Mouse (Mus musculus) liver, embryonic 14.5 days (tissue): Measurements from ENCODE around the gene Zcchc10. TPM values are rescaled to one million over a fixed set of nuclear protein-coding genes. Genes with fewer than 3 reads are reported as not detected.
"Not testable (repeated sequence)": the region's sequence is repeated elsewhere in the genome, so short reads cannot be mapped to it uniquely, and the experiment has no call there.

Experiments
- ATAC-seq: fragments of 200-750 bp; cut with Nextera tagmentation; 2 replicates; pipeline ENCODE4 v1.8.0; 2017; ENCODE audit warnings: moderate number of reproducible peaks, mild to moderate bottlenecking, moderate library complexity; ENCODE audit not compliant: insufficient read depth
- DNase-seq, 3 experiments: peaks; one replicate each; pipeline ENCODE4 v3.0.0-alpha.2; 2012 to 2013; ENCODE audit warnings: low read depth in 3 of 3, low spot score in 3 of 3
- H3K27ac ChIP-seq: fragments of 300-500 bp; sonication (generic); 2 replicates; pipeline ENCODE4 v1.5.1; 2014; ENCODE audit warnings: moderate library complexity, mild to moderate bottlenecking, control low read depth, inconsistent platforms
- H3K27me3 ChIP-seq: fragments of 300-500 bp; sonication (generic); 2 replicates; pipeline ENCODE4 v1.6.1; 2014; ENCODE audit warnings: mild to moderate bottlenecking, low read length, moderate library complexity; ENCODE audit not compliant: control insufficient read depth, insufficient read depth
- H3K36me3 ChIP-seq: fragments of 300-500 bp; sonication (generic); replicated peaks from 2 replicates; pipeline ENCODE4 v1.6.1; 2014; ENCODE audit warnings: low read depth; ENCODE audit not compliant: control insufficient read depth, insufficient read depth
- H3K4me1 ChIP-seq, 2 experiments: fragments of 200-500 bp in 1 of 2; fragments of 300-500 bp in 1 of 2; sonication (generic) in 1 of 2; replicated peaks; 2 replicates each; pipeline ENCODE4 v1.6.1; 2012 to 2014; ENCODE audit warnings: antibody characterized with exemption in 1 of 2, inconsistent platforms in 1 of 2, low read length in 1 of 2; ENCODE audit not compliant: control insufficient read depth in 2 of 2, insufficient read depth in 2 of 2
- H3K4me2 ChIP-seq: fragments of 300-500 bp; sonication (generic); 2 replicates; pipeline ENCODE4 v1.6.1; 2014; ENCODE audit warnings: low read depth, mild to moderate bottlenecking, control low read depth, moderate library complexity
- H3K4me3 ChIP-seq, 2 experiments: fragments of 200-500 bp in 1 of 2; fragments of 300-500 bp in 1 of 2; sonication (generic) in 1 of 2; 2 replicates each; pipeline ENCODE4 v1.5.1; 2012 to 2014; ENCODE audit warnings: low read depth in 2 of 2, low read length in 2 of 2, mild to moderate bottlenecking in 2 of 2, control low read depth in 1 of 2, inconsistent platforms in 1 of 2, moderate library complexity in 1 of 2; ENCODE audit not compliant: insufficient read depth in 1 of 2
- H3K9ac ChIP-seq: fragments of 300-500 bp; sonication (generic); replicated peaks from 2 replicates; pipeline ENCODE4 v1.6.1; 2014; ENCODE audit warnings: mild to moderate bottlenecking, control low read depth, moderate library complexity
- H3K9me3 ChIP-seq: fragments of 300-500 bp; sonication (generic); 2 replicates; pipeline ENCODE4 v1.6.1; 2016; ENCODE audit warnings: low read length, mixed read lengths; ENCODE audit not compliant: control insufficient read depth
- CTCF ChIP-seq: IDR thresholded peaks from 2 replicates; pipeline ENCODE4 v1.5.1; 2016; ENCODE audit warnings: antibody characterized with exemption, low read depth, control low read depth
- EP300 ChIP-seq: IDR thresholded peaks from 2 replicates; pipeline ENCODE4 v1.6.1; 2016; ENCODE audit warnings: antibody characterized with exemption, low read depth
- WGBS: fragments of 180-500 bp; shearing (Covaris S2); extraction: QIAGEN DNeasy Blood & Tissue Kit; methylation state at CpG from one replicate; pipeline ENCODE4 v1.1.7; 2014; ENCODE audit not compliant: insufficient replicate concordance; 5-methylcytosine and 5-hydroxymethylcytosine counted together
- polyA plus RNA-seq, 2 experiments: library from polyadenylated mRNA; depleted of rRNA in 1 of 2; stranded (reverse) in 1 of 2; unstranded in 1 of 2; fragments of >200 nt; fragmentation: Nextera tagmentation in 1 of 2; extraction: Ambion mirVana in 1 of 2; gene quantifications; 2 replicates each; pipeline versions ENCODE4 v1.2.1 to v1.2.3; 2012 to 2014

The Zcchc10 gene
- polyA plus RNA-seq, 2 experiments: 7.6 to 10.7 TPM

DNA sequence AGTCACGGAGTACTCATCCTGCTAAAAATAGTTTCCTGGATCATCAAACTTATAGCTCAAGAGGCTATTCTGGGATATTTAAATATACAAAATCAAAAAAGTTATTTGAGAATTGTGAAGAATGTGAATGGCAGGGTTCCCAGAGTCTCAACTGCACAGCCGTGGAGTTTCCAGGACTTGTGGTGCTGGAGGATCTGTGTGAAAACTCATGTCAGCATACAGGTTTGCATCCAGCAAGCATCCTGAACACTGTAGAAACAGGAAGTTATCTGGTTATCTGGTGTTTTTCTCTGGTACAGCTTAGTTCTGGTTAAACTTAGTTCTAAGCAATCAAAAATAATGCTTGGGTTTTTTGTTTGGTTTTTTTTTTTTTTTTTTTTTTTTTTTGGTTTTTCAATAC is 17.5 kb upstream of the Zcchc10 start:
- H3K4me3 ChIP-seq: no peak overlapping the region
- no peak for ATAC-seq
- no peak for DNase-seq
- peaks cover 0 to 8% of the 10 kb centered on the region in 2 experiments; a peak in 1 of 4 replicates for H3K4me1 ChIP-seq
- H3K27me3 ChIP-seq: no peaks in the 10 kb centered on the region
- no peak overlapping the region for H3K4me2 ChIP-seq
- no peak overlapping the region for H3K9ac ChIP-seq
- no peaks in the 10 kb centered on the region for H3K9me3 ChIP-seq
- no peak overlapping the region for H3K27ac ChIP-seq
- WGBS: 47% methylated on average over 2 of the region's 2 CpGs
- TF ChIP-seq EP300: no peak
- no peak for TF ChIP-seq CTCF
- no peaks in the 10 kb centered on the region for H3K36me3 ChIP-seq

DNA sequence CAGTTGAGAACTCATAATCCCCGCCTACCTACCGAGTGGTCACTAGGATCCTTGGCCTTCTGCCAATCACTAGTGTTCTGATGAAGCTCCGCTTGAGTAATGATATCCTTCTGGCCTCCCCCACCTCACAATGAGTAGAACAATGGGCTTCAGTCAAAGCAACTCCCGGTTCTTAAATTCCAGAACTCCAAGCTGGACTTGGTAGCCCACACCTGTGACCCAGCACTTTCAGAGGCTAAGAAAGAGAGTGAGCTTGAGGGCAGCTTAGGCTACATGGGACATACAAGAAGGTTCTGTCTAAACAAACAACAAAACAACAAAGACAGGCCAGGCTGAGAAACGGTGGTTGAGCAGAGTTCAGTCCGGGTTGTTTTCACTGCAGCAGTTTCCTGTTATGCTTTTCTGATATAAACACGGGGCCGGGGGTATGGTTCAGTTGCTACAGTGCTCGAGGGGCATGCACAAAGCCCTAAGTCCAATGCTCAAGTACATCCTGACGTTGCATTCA is 16.9 kb upstream of the Zcchc10 start:
- DNase-seq: no peak
- no peak overlapping the region for H3K4me3 ChIP-seq

DNA sequence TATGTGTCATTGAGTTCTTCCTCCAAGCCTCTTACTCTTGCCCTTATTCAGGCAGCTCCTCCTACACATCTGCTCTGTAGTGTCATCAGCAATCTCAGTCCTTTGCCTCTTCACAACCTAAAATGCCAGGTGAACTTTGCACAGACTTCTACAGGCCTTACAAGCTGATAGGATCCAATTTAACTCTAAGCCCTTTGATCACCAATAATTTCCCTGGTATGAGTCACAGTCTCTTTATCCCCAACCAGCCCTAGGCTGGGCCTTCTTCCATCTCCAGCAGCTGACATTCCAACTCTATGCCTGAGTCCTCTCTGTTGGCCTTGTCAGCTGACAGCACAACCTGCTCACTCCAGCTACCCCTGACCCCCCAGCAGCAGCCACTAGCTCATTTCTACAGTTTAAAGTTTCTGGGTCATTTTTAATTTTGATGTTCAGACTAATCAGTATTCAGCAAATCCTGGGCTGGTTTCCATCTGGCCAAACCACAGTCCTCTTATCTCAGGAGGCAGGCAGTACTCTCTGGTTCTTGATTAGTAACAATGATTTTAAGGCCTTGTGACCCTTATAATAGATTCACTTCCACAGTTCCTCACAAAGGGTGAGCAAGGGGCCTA is 16.1 kb upstream of the Zcchc10 start:
- H3K4me1 ChIP-seq: peaks cover 0 to 8% of the 10 kb centered on the region in 2 experiments; a peak in 1 of 4 replicates
- H3K27ac ChIP-seq: no peak overlapping the region
- H3K4me3 ChIP-seq: no peak overlapping the region
- no peaks in the 10 kb centered on the region for H3K9me3 ChIP-seq
- ATAC-seq (no peak), DNase-seq (no peak)
- H3K4me2 ChIP-seq: no peak overlapping the region
- H3K27me3 ChIP-seq: no peaks in the 10 kb centered on the region
- H3K9ac ChIP-seq: no peak overlapping the region
- no peaks in the 10 kb centered on the region for H3K36me3 ChIP-seq
- TF ChIP-seq EP300 (0 out of 2 replicates have a peak, but pooled peaks have one; percentile 16), CTCF (no peak)

More for the DNA sequence above, 16.9 kb upstream of the Zcchc10 start:
- TF ChIP-seq EP300: no peak
- Histone ChIP-seq H3K9me3 (no peaks in the 10 kb centered on the region), H3K27ac (no peak overlapping the region), H3K4me2 (no peak overlapping the region), H3K36me3 (no peaks in the 10 kb centered on the region), H3K9ac (no peak overlapping the region), H3K27me3 (no peaks in the 10 kb centered on the region), H3K4me1 (peaks cover 0 to 8% of the 10 kb centered on the region in 2 experiments; a peak in 1 of 4 replicates)
- ATAC-seq: no peak
- 34% methylated on average over 10 of the region's 10 CpGs for WGBS

DNA sequence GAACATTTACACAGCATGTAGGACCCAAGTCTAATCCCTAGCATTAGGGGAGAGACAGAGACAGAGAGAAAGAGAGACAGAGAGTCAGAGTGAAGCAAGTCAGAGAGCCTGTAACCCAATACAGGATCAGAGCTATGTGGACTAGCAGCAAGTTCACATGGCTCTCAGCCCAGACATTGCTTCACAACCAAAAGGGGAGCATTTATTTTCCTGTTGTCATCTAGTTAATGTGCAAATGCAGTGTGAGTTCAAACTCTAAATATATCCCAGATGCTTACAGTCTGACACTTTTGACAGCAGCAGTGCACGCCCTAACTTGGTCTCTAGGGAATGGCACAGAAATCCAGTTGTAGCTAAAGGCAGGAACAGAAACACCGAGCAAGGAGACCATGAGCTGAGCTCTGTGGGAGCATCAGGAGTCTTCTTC is 15.6 kb upstream of the Zcchc10 start:
- H3K4me3 ChIP-seq: no peak overlapping the region
- H3K36me3 ChIP-seq: no peaks in the 10 kb centered on the region
- TF ChIP-seq EP300 (no peak), CTCF (no peak)
- DNase-seq: no peak
- H3K27ac ChIP-seq: no peak overlapping the region
- no peaks in the 10 kb centered on the region for H3K9me3 ChIP-seq
- 48% methylated on average over 2 of the region's 2 CpGs for WGBS
- no peaks in the 10 kb centered on the region for H3K27me3 ChIP-seq
- peaks cover 0 to 8% of the 10 kb centered on the region in 2 experiments; a peak in 1 of 4 replicates for H3K4me1 ChIP-seq
- no peak for ATAC-seq
- H3K4me2 ChIP-seq: no peak overlapping the region
- H3K9ac ChIP-seq: no peak overlapping the region

DNA sequence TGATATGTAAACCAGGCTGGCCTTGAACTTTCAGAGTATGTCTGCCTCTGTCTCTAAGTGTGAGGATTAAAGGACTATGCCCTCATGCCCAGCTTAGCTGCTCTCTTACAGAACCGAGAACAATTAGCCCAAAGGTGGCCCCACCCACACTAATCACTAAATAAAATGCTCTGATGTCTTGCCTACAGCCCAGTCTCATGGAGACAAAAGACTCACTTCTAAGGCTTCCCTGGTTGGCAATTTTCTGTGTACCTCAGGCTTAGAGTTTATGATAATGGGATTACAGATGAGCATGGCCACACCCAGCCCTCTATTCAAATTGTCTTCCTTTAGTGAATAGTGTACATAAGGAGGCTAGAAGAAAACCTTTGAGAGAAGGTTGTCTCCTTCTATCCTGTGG is 13.1 kb upstream of the Zcchc10 start:
- TF ChIP-seq EP300 (no peak), CTCF (no peak)
- DNase-seq: no peak
- 43% methylated on average over 1 of the region's 1 CpGs for WGBS
- ATAC-seq: no peak
- Histone ChIP-seq H3K4me2 (no peak overlapping the region), H3K36me3 (no peaks in the 10 kb centered on the region), H3K27ac (no peak overlapping the region), H3K9me3 (no peaks in the 10 kb centered on the region), H3K9ac (no peak overlapping the region), H3K4me1 (peaks cover 0 to 11% of the 10 kb centered on the region in 2 experiments; a peak in 2 of 4 replicates), H3K4me3 (no peak overlapping the region), H3K27me3 (no peaks in the 10 kb centered on the region)

DNA sequence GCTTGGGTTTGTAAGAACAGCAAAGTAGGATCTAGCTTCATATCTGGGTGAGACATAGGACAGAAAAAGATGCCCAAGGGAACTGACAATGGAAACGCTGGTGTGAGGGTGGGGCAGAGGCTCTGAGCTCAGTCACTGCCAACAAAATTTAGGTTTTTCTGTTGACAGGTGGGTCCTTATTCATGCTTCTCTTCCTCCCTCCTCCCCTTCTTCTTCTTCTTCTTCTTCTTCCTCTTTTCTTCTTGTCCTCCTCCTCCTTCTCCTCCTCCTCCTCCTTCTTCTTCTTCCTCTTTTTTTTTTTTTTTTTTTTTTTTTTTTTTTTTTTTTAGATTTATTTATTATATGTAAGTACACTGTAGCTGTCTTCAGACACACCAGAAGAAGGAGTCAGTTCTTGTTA is 11.7 kb upstream of the Zcchc10 start:
- 27% methylated on average over 1 of the region's 1 CpGs for WGBS
- H3K4me1 ChIP-seq, DNase-seq, H3K27ac ChIP-seq, H3K9ac ChIP-seq, H3K27me3 ChIP-seq, H3K9me3 ChIP-seq, H3K4me3 ChIP-seq, ATAC-seq, H3K36me3 ChIP-seq, H3K4me2 ChIP-seq: not testable (repeated sequence)
